Mouse (Mus musculus): ENCODE measurements around the gene Gabarapl1.

GRCm38 (mm10) chr6:129515068-129515467 lies 17.9 kb upstream of the Gabarapl1 start:
- TF ChIP-seq TCF12 (IDR thresholded peaks at IDR 0.05; ENCODE audit: low read depth, low read length) (no peak), MXI1 (IDR thresholded peaks at IDR 0.05; ENCODE audit: low read depth, low read length) (no peak)

Measured in CH12.LX (cell line).